Mouse (Mus musculus) brain, embryonic 14.5 days (tissue): ENCODE results near the gene Hspb7.

Experiments used
- CTCF ChIP-seq: fragments of 200-500 bp; IDR thresholded peaks from 2 replicates; pipeline ENCODE4 v1.5.1; 2012; ENCODE audit warnings: inconsistent platforms, mild to moderate bottlenecking, moderate library complexity, borderline replicate concordance; ENCODE audit not compliant: insufficient read depth, insufficient read length; ENCODE audit errors: extremely low read depth
- POLR2A ChIP-seq: fragments of 200-500 bp; IDR thresholded peaks from 2 replicates; pipeline ENCODE4 v1.6.1; 2012; ENCODE audit warnings: mild to moderate bottlenecking, inconsistent platforms, borderline replicate concordance; ENCODE audit not compliant: poor library complexity, insufficient read depth, insufficient read length, severe bottlenecking; ENCODE audit errors: extremely low read depth

DNA sequence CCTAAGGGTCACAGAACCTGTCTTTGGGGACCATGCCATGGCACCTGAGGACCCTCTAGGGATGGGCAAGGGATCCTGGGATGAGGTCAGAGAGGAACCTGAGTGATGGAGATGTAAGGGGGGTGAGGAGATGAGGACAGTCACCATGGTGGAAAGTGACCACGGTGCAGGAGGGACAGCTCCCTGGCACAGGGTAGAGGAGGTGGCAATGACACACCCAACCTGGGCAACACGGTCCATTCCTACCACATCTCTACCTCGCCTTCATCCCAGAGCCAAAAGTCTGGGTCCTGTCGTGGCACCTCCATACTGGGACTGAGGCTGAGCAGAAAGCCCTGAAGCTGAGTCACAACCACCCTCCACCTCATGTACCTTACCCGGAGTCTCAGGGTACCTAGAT, 2.3 kb downstream of the Hspb7 start:
- TF ChIP-seq CTCF (no peak), POLR2A (no peak)
